Mouse (Mus musculus) cerebellum, adult 18-20 months (tissue): ENCODE results near the gene Ttll2.
A peak's percentile ranks its signal among the peaks of the same experiment; 100 is the strongest.
"Not testable (repeated sequence)": the region's sequence is repeated elsewhere in the genome, so short reads cannot be mapped to it uniquely, and the experiment has no call there.

Experiments
- DNase-seq, 2 experiments: peaks; one replicate each; pipeline ENCODE4 v3.0.0; 2021

The Ttll2 gene

DNA sequence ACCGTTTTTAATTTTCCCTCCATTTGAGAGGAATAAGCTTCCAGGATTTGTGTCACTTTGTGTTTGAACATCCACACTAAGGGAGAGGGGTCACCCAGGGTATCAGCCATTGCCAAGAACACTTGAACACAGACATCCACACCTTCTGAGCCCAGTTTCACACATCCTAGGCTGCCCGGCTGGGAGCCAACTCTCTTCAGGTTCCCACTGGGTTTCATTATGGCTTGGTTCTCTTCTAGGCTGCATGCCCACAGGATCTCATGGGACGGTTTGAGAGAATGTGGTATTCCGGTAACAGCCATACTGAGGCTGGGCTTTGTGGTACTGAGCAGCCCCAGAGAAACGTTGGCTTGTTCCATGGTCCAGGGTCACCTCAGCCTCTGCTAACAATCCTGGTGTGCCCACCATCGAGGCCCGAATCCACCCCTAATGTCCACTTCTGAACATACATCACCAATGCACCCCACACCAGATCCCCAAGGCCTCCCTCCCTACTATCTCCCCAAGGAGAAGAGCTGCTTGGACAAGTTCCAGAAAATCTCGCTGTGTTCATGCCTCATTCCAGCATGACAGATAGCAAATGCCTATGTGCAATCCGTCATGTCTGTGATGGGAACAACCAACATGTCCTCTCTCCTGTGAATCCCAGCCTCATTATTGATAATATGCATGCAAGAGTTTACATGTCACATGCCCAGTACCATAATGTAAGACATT is 8.4 kb upstream of the Ttll2 start:
- peak; percentile 69 to 73 for DNase-seq

DNA sequence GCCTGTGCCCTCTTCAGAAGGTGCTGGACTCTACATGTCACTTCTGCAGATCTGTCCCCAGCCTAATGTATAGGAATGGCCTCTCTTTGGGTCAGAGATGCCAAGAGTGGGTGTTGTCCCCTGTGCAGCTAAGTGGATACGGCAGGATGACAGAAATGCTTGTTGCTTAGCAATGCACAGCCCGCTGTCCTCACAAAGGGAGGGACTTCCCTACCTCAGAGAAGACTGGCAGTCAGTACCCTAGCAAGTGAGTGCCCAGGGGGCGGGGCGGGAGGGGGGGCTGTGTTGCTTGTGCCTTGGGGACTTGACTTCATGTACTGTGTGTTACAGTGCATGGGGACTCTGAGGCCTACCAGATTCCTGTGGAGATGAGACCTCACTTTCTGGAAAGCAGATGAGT is 7.3 kb upstream of the Ttll2 start:
- DNase-seq, result not testable (repeated sequence)

- DNase-seq, result peak; percentile 16 to 31
These were observed 3.7 kb downstream of the Ttll2 start for GRCm38 (mm10) chr17:7348765-7349164.

GRCm38 (mm10) chr17:7337381-7337780 is 15.1 kb downstream of the Ttll2 start:
- DNase-seq, result not testable (repeated sequence)

GRCm38 (mm10) chr17:7332745-7333144 is 19.8 kb downstream of the Ttll2 start:
- DNase-seq, result not testable (repeated sequence)

DNA sequence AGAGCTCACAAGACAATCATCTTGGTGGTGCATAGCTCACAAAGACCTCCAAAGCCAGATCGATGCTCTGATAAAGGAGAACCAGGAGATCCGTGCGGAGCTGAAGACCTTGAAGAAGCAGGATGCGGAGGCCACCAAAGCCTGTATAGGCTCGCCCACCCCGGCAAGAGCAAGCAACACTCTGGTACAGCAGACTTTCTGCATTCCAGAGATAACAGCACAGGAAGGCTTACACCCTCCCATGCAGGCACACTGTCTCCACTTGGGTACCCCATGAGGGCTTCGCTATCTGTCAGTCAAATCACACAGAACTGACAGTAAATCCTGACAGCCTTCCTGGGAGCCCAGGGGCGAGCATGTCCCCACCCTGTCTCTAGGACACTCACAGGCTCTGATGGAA is 26.1 kb downstream of the Ttll2 start:
- not testable (repeated sequence) for DNase-seq

- DNase-seq, result not testable (repeated sequence)
These were observed 28.1 kb downstream of the Ttll2 start, which contains the start of gene Tcp10a for GRCm38 (mm10) chr17:7324346-7324745. Gene Tcp10a, plus strand, starts transcription at chr17:7324646.

DNA sequence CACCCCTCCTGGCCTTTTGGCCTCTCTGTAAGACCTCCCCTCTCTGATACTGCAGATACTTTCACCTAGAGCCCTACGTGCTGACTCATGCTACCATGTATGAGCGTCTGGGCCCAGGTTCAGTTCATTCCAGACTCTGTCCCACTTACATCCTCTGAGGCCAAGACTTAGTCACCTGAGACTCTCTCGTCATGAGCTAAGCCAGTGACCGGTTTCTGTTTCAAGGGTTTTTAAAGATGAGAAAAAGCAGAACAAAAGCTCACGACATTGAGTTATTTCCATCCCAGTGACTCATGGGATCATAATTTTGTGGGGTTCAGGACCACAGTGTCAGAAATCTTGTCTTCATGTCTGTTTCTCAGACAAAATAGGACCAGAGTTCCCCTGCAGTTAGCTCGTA is 32.7 kb downstream of the Ttll2 start:
- not testable (repeated sequence) for DNase-seq

DNA sequence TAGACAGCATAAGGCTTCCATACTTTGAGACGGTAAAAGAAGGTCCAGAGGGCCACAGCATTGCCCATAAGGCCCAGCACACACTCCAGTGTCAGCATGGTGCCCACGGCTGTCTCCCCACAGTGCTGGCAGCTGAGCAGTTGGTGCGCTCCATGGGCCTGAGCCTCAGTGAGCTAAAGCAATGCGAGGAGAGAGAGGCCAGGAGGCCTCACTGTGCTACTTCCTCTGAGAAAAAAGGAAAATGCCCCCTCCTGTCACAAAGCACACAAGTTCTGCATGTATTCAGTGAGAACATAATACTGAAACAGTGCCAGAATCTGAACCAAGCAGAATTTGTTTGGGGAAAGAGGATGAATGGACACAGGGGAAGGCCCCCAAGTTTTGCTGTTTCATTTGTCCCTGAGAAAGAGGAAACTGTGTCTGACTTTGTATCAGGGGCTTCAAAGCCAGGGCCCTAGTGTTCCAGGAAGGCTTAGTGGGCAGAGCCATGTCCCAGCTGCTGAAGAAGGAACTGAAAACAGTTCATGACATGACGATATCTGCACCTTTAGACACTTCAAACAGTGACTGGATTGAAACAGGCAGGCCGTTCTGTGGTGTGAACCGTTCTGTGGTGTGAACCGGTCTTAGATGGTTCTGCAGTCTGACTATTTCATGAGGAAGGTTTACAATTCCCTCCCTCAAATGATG is 36.7 kb downstream of the Ttll2 start:
- not testable (repeated sequence) for DNase-seq

GRCm38 (mm10) chr17:7306278-7307196 is 46.0 kb downstream of the Ttll2 start:
- peak; percentile 24 to 34 for DNase-seq
